Mouse (Mus musculus) testis, adult 2 months (tissue): ENCODE data around the gene Ctsz.

ENCODE experiments used
- CTCF ChIP-seq: fragments of 200-500 bp; IDR thresholded peaks from 2 replicates; pipeline ENCODE4 v1.5.1; 2012; ENCODE audit warnings: low read depth, mild to moderate bottlenecking, inconsistent platforms, low read length, moderate library complexity; ENCODE audit not compliant: control insufficient read depth, insufficient read depth, insufficient replicate concordance
- POLR2A ChIP-seq: fragments of 200-500 bp; IDR thresholded peaks from 2 replicates; pipeline ENCODE4 v1.6.1; 2012; ENCODE audit warnings: low read depth, mild to moderate bottlenecking, inconsistent platforms, low read length, moderate library complexity; ENCODE audit not compliant: control insufficient read depth

- no peak for TF ChIP-seq CTCF
- no peak for TF ChIP-seq POLR2A
Measured at GRCm38 (mm10) chr2:174436916-174437696, 1.7 kb downstream of the Ctsz start.
